Mouse (Mus musculus): ENCODE data around the gene Zbtb43. TPM values are rescaled to one million over a fixed set of nuclear protein-coding genes. Genes with fewer than 3 reads are reported as not detected.

Gene Zbtb43
- total and polyA plus RNA-seq, 3 experiments, result 9.2 to 20.3 (median 20.0) TPM

GRCm38 (mm10) chr2:33445741-33446140 is 22.6 kb downstream of the Zbtb43 start:
- no peak overlapping the region for H3K4me3 ChIP-seq
- H3K36me3 ChIP-seq (ENCODE audit: control insufficient read depth, insufficient read depth, low read length), result peaks cover 2% of the 10 kb centered on the region
- DNase-seq, result no peak
- WGBS, result 92% methylated on average over 5 of the region's 5 CpGs
- no peaks in the 10 kb centered on the region for H3K27me3 ChIP-seq (ENCODE audit: control insufficient read depth, insufficient read depth, low read length)
- H3K9ac ChIP-seq (ENCODE audit: low read depth, low read length), result no peak overlapping the region
- H3K4me1 ChIP-seq (ENCODE audit: control insufficient read depth, insufficient read depth, low read length), result peaks cover 2% of the 10 kb centered on the region; the same call in 1 of the 2 replicates
- intact Hi-C loops (cut with DNase I), result no loop called here
- 0 out of 2 replicates have a peak, but pooled peaks cover 2% of the 10 kb centered on the region for H3K79me2 ChIP-seq (replicated peaks; ENCODE audit: control insufficient read depth, insufficient read depth, low read length)
- H3K27ac ChIP-seq, result no peak overlapping the region
- TF ChIP-seq EP300 (IDR thresholded peaks at IDR 0.05; ENCODE audit: insufficient read depth, low read depth, low read length) (no peak), POLR2A (IDR thresholded peaks at IDR 0.05; ENCODE audit: insufficient read depth, low read depth, low read length) (no peak), CTCF (IDR thresholded peaks at IDR 0.05) (no peak)

- peaks cover 2% of the 10 kb centered on the region for H3K36me3 ChIP-seq (ENCODE audit: control insufficient read depth, insufficient read depth, low read length)
- no peak overlapping the region for H3K9ac ChIP-seq (ENCODE audit: low read depth, low read length)
- H3K79me2 ChIP-seq (replicated peaks; ENCODE audit: control insufficient read depth, insufficient read depth, low read length), result 0 out of 2 replicates have a peak, but pooled peaks cover under 1% of the 10 kb centered on the region
- intact Hi-C loops (cut with DNase I), result no loop called here
- peaks cover 2% of the 10 kb centered on the region; the same call in 1 of the 2 replicates for H3K4me1 ChIP-seq (ENCODE audit: control insufficient read depth, insufficient read depth, low read length)
- peak overlapping the region; percentile 39 for H3K27ac ChIP-seq
- no peak for DNase-seq
- H3K27me3 ChIP-seq (ENCODE audit: control insufficient read depth, insufficient read depth, low read length), result no peaks in the 10 kb centered on the region
- H3K4me3 ChIP-seq, result no peak overlapping the region
- TF ChIP-seq POLR2A (IDR thresholded peaks at IDR 0.05; ENCODE audit: insufficient read depth, low read depth, low read length), result no peak
- no peak for TF ChIP-seq EP300 (IDR thresholded peaks at IDR 0.05; ENCODE audit: insufficient read depth, low read depth, low read length)
- TF ChIP-seq CTCF (IDR thresholded peaks at IDR 0.05), result no peak
Measured at GRCm38 (mm10) chr2:33444862-33445261, 23.5 kb downstream of the Zbtb43 start.

- intact Hi-C loops (cut with DNase I), result no loop called here
- DNase-seq, result peak; percentile 88 to 91
- Histone ChIP-seq H3K9ac (ENCODE audit: low read depth, low read length) (no peak overlapping the region), H3K27me3 (ENCODE audit: control insufficient read depth, insufficient read depth, low read length) (no peaks in the 10 kb centered on the region), H3K79me2 (replicated peaks; ENCODE audit: control insufficient read depth, insufficient read depth, low read length) (no peaks in the 10 kb centered on the region), H3K4me3 (no peak overlapping the region), H3K4me1 (ENCODE audit: control insufficient read depth, insufficient read depth, low read length) (peaks cover 2% of the 10 kb centered on the region; the same call in 1 of the 2 replicates), H3K27ac (peak overlapping the region; percentile 39), H3K36me3 (ENCODE audit: control insufficient read depth, insufficient read depth, low read length) (peaks cover 2% of the 10 kb centered on the region)
- WGBS, result 12% methylated on average over 5 of the region's 5 CpGs
- TF ChIP-seq EP300 (IDR thresholded peaks at IDR 0.05; ENCODE audit: insufficient read depth, low read depth, low read length) (peak; percentile 59; the same call in 1 of the 2 replicates), CTCF (IDR thresholded peaks at IDR 0.05) (peak; percentile 51), POLR2A (IDR thresholded peaks at IDR 0.05; ENCODE audit: insufficient read depth, low read depth, low read length) (no peak)
Measured at GRCm38 (mm10) chr2:33444358-33444757, 24.0 kb downstream of the Zbtb43 start.

- TF ChIP-seq EP300 (IDR thresholded peaks at IDR 0.05; ENCODE audit: insufficient read depth, low read depth, low read length) (no peak), CTCF (IDR thresholded peaks at IDR 0.05) (no peak), POLR2A (IDR thresholded peaks at IDR 0.05; ENCODE audit: insufficient read depth, low read depth, low read length) (no peak)
- H3K4me3 ChIP-seq, result no peak overlapping the region
- intact Hi-C loops (cut with DNase I), result no loop called here
- WGBS, result 49% methylated on average over 4 of the region's 4 CpGs
- no peak for DNase-seq
- no peaks in the 10 kb centered on the region; the same call in 1 of the 2 replicates for H3K36me3 ChIP-seq (ENCODE audit: control insufficient read depth, insufficient read depth, low read length)
- no peaks in the 10 kb centered on the region for H3K79me2 ChIP-seq (replicated peaks; ENCODE audit: control insufficient read depth, insufficient read depth, low read length)
- no peak overlapping the region for H3K27ac ChIP-seq
- H3K9ac ChIP-seq (ENCODE audit: low read depth, low read length), result no peak overlapping the region
- H3K4me1 ChIP-seq (ENCODE audit: control insufficient read depth, insufficient read depth, low read length), result peaks cover 2% of the 10 kb centered on the region; the same call in 1 of the 2 replicates
- H3K27me3 ChIP-seq (ENCODE audit: control insufficient read depth, insufficient read depth, low read length), result no peaks in the 10 kb centered on the region
Measured at GRCm38 (mm10) chr2:33442701-33443100, 25.7 kb downstream of the Zbtb43 start.

- H3K27ac ChIP-seq, result no peak overlapping the region
- DNase-seq, result no peak
- H3K4me3 ChIP-seq, result no peak overlapping the region
- no peaks in the 10 kb centered on the region; the same call in 1 of the 2 replicates for H3K36me3 ChIP-seq (ENCODE audit: control insufficient read depth, insufficient read depth, low read length)
- intact Hi-C loops (cut with DNase I), result no loop called here
- no peaks in the 10 kb centered on the region for H3K27me3 ChIP-seq (ENCODE audit: control insufficient read depth, insufficient read depth, low read length)
- no peak overlapping the region for H3K9ac ChIP-seq (ENCODE audit: low read depth, low read length)
- no peaks in the 10 kb centered on the region for H3K79me2 ChIP-seq (replicated peaks; ENCODE audit: control insufficient read depth, insufficient read depth, low read length)
- peaks cover 2% of the 10 kb centered on the region; the same call in 1 of the 2 replicates for H3K4me1 ChIP-seq (ENCODE audit: control insufficient read depth, insufficient read depth, low read length)
- TF ChIP-seq CTCF (IDR thresholded peaks at IDR 0.05) (no peak), EP300 (IDR thresholded peaks at IDR 0.05; ENCODE audit: insufficient read depth, low read depth, low read length) (no peak), POLR2A (IDR thresholded peaks at IDR 0.05; ENCODE audit: insufficient read depth, low read depth, low read length) (no peak)
- WGBS, result 45% methylated on average over 4 of the region's 4 CpGs
Measured at GRCm38 (mm10) chr2:33440893-33441292, 27.5 kb downstream of the Zbtb43 start.

- no peaks in the 10 kb centered on the region for H3K79me2 ChIP-seq (replicated peaks; ENCODE audit: control insufficient read depth, insufficient read depth, low read length)
- peaks cover 2% of the 10 kb centered on the region; the same call in 1 of the 2 replicates for H3K4me1 ChIP-seq (ENCODE audit: control insufficient read depth, insufficient read depth, low read length)
- no peak overlapping the region for H3K4me3 ChIP-seq
- 41% methylated on average over 9 of the region's 9 CpGs for WGBS
- H3K36me3 ChIP-seq (ENCODE audit: control insufficient read depth, insufficient read depth, low read length), result no peaks in the 10 kb centered on the region; the same call in 1 of the 2 replicates
- no peak for DNase-seq
- H3K27me3 ChIP-seq (ENCODE audit: control insufficient read depth, insufficient read depth, low read length), result no peaks in the 10 kb centered on the region
- no peak overlapping the region for H3K27ac ChIP-seq
- intact Hi-C loops (cut with DNase I), result no loop called here
- no peak overlapping the region for H3K9ac ChIP-seq (ENCODE audit: low read depth, low read length)
- TF ChIP-seq EP300 (IDR thresholded peaks at IDR 0.05; ENCODE audit: insufficient read depth, low read depth, low read length) (no peak), POLR2A (IDR thresholded peaks at IDR 0.05; ENCODE audit: insufficient read depth, low read depth, low read length) (no peak), CTCF (IDR thresholded peaks at IDR 0.05) (no peak)
Measured at GRCm38 (mm10) chr2:33439980-33440670, 28.2 kb downstream of the Zbtb43 start.

Data from heart, adult 2 months (tissue).